Mouse (Mus musculus): ENCODE data around the gene Pou2f3. TPM values are rescaled to one million over a fixed set of nuclear protein-coding genes. Genes with fewer than 3 reads are reported as not detected.

Pou2f3 gene
- polyA plus RNA-seq, 2 experiments = not detected

DNA sequence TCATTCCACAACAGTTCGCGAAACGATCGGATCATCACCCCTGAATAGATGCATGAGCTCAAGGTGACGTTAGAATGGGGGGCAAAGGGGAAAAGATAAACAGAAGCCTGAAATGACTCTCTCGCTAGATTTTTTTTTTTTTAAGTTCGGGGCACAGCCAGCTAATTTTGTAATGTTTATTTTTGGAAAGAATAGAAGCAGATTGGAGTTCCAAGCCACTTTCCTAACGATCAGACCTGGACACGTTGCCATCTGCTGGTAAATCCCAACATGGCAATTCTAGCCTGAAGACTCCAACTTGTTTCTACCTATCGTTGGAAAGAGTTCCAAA lies 103.0 kb downstream of the Pou2f3 start, which contains the start of gene Arhgef12:
Gene Arhgef12, minus strand, starts transcription at position 53 of the 331 bp plus-strand sequence.
- H3K4me3 ChIP-seq (ENCODE audit: insufficient read depth in 1 of 2, low read depth in 2 of 2, low read length in 2 of 2) = peak within 1 kb of the TSS; percentile 89 to 98
- DNase-seq (ENCODE audit: low read depth in 3 of 3, low spot score in 3 of 3) = no peak
- peaks cover 20% of the 10 kb centered on the region for H3K27me3 ChIP-seq (ENCODE audit: control insufficient read depth, insufficient read depth, low read length)
- H3K4me1 ChIP-seq (replicated peaks; ENCODE audit: control insufficient read depth in 2 of 2, insufficient read depth in 2 of 2, low read length in 1 of 2) = peaks cover 16 to 19% of the 10 kb centered on the region in 2 experiments
- no peak for TF ChIP-seq EP300 (IDR thresholded peaks at IDR 0.05; ENCODE audit: low read depth)
- TF ChIP-seq CTCF (IDR thresholded peaks at IDR 0.05; ENCODE audit: low read depth) = peak; percentile 53
- peak within 1 kb of the TSS; percentile 78 for H3K4me2 ChIP-seq (ENCODE audit: low read depth)
- peak within 1 kb of the TSS; percentile 80 for H3K27ac ChIP-seq
- H3K9me3 ChIP-seq (ENCODE audit: control insufficient read depth, low read length) = no peaks in the 10 kb centered on the region
- H3K36me3 ChIP-seq (replicated peaks; ENCODE audit: control insufficient read depth, insufficient read depth, low read depth) = no peaks in the 10 kb centered on the region
- ATAC-seq (ENCODE audit: insufficient read depth) = no peak
- H3K9ac ChIP-seq (replicated peaks) = peak within 1 kb of the TSS; percentile 85
- WGBS (ENCODE audit: insufficient replicate concordance) = 30% methylated on average over 10 of the region's 10 CpGs

DNA sequence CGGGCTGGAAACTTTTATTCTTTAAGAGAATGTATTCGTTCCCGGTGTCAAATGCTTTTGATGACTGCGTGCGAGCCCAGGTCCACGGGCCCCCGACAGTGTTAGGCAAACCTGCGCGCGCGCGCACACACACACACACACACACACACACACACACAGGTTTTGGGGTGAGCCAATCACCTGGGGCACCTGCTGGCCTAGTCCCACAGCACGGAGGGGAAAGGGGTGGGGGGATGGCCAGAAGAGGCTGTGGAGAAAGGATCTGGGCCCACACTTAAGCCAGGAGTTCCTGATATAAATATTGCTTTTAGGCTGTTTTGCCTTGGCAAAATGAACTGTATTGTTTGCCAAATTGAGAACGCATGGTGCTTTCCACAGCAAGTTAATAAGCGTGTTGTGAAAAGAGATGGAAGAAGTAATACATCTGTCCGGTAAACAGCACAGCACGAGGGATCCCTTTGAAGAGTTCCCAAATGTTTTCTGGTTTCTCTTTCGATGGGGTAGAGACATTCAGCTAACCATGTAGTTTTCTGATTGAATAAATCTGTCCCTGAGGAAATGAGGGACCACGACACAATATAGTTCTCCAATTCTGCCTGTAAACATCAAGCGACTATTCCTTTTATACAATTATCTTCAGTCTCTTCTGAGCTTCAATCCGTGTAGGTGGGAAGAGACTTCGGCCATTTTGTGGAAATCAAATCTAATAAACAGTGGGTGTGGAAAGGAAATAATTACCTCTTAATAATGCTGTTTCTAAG lies 103.6 kb downstream of the Pou2f3 start:
- Histone ChIP-seq H3K4me3 (ENCODE audit: insufficient read depth in 1 of 2, low read depth in 2 of 2, low read length in 2 of 2) (peak overlapping the region; percentile 89 to 98), H3K4me1 (replicated peaks; ENCODE audit: control insufficient read depth in 2 of 2, insufficient read depth in 2 of 2, low read length in 1 of 2) (peaks cover 18 to 23% of the 10 kb centered on the region in 2 experiments), H3K9me3 (ENCODE audit: control insufficient read depth, low read length) (no peaks in the 10 kb centered on the region), H3K27me3 (ENCODE audit: control insufficient read depth, insufficient read depth, low read length) (peaks cover 15% of the 10 kb centered on the region), H3K4me2 (ENCODE audit: low read depth) (peak overlapping the region; percentile 78), H3K9ac (replicated peaks) (peak overlapping the region; percentile 85), H3K36me3 (replicated peaks; ENCODE audit: control insufficient read depth, insufficient read depth, low read depth) (no peaks in the 10 kb centered on the region), H3K27ac (peak overlapping the region; percentile 80; the same call in 1 of the 2 replicates)
- no peak for ATAC-seq (ENCODE audit: insufficient read depth)
- no peak for TF ChIP-seq EP300 (IDR thresholded peaks at IDR 0.05; ENCODE audit: low read depth)
- TF ChIP-seq CTCF (IDR thresholded peaks at IDR 0.05; ENCODE audit: low read depth) = no peak
- DNase-seq (ENCODE audit: low read depth in 3 of 3, low spot score in 3 of 3) = no peak
- 21% methylated on average over 22 of the region's 22 CpGs for WGBS (ENCODE audit: insufficient replicate concordance)

DNA sequence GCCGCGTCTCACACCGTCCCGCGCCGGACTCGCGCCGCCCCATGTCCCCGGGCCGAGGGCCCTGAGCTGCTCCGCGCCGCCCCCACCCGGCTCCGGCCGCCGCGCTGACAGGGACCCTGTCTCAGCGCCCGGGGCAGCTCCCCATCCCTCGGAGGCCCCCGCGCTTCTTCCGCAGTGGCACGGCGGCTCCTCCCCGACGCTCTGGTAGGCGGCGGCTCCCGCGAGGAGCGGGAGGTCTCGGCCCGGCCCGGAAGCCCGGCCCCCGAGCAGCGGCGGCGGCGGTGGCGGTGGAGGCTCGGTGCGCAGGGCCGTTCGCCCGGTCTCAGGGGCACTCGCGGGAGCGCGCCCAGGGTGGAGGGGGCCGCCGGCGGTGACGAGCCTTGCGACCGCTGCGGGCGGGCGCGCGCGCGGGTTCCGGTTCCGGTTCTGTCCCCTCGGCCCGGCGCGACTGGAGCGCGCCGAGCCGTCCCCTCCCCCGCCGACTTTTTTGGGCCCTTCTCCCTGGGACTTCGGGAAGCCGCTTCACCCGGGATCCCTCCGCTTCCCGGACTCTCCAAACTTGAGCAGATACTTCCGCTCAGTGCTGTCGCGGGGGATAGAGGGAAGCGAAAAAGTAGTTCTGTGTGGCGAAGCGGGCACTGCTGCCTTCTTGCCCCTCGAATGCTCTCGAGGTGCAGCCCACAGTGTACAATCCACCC lies 104.4 kb downstream of the Pou2f3 start:
- Histone ChIP-seq H3K4me3 (ENCODE audit: insufficient read depth in 1 of 2, low read depth in 2 of 2, low read length in 2 of 2) (peak overlapping the region; percentile 89 to 98), H3K4me1 (replicated peaks; ENCODE audit: control insufficient read depth in 2 of 2, insufficient read depth in 2 of 2, low read length in 1 of 2) (peaks cover 24 to 29% of the 10 kb centered on the region in 2 experiments), H3K9me3 (ENCODE audit: control insufficient read depth, low read length) (no peaks in the 10 kb centered on the region), H3K4me2 (ENCODE audit: low read depth) (peak overlapping the region; percentile 78), H3K27me3 (ENCODE audit: control insufficient read depth, insufficient read depth, low read length) (peaks cover 13% of the 10 kb centered on the region), H3K9ac (replicated peaks) (peak overlapping the region; percentile 85), H3K36me3 (replicated peaks; ENCODE audit: control insufficient read depth, insufficient read depth, low read depth) (no peaks in the 10 kb centered on the region), H3K27ac (peak overlapping the region; percentile 80)
- WGBS (ENCODE audit: insufficient replicate concordance) = under 1% methylated on average over 89 of the region's 91 CpGs
- ATAC-seq (ENCODE audit: insufficient read depth) (peak; percentile 75), DNase-seq (ENCODE audit: low read depth in 3 of 3, low spot score in 3 of 3) (peak in 2 of 3 experiments; percentile 65 to 68)
- no peak for TF ChIP-seq EP300 (IDR thresholded peaks at IDR 0.05; ENCODE audit: low read depth)
- no peak for TF ChIP-seq CTCF (IDR thresholded peaks at IDR 0.05; ENCODE audit: low read depth)

DNA sequence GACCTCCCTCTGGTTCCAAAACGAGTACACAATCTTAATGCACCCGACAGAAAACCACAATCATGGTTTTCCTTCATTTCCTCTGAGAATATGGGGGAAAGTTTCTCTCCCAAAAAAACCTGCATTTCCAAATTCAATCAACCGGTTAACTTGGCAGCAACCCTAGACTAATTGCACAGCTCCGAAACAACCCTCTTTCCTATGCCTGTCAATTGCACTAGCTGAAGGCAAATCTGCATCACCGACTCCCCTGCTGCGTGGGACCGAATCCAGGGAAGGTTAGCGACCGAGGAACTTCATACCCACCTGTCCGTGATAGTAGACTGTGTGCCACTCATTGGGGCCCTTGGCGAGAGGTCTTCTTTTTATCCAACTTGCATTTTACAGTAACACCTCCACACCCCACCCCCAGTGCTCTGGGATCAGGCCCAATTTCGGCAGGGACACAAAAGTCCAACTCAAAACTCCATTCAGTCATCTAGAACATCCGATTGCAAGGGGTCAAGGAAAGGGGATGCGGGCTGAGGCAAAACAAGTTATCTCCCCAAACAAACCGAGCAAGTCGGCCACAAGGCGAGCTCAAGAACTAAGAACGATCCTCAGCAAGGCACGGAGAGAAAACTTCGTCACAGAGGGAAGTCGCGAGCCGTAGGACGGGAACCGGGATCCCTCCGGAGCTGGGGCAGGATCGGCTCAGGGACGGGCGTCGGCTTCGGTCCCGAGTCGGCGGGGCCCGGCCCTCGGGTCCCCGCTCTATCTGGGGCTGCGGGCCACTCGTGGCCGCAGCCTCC lies 105.1 kb downstream of the Pou2f3 start:
- H3K4me2 ChIP-seq (ENCODE audit: low read depth) = peak overlapping the region; percentile 78
- peaks cover 25 to 31% of the 10 kb centered on the region in 2 experiments for H3K4me1 ChIP-seq (replicated peaks; ENCODE audit: control insufficient read depth in 2 of 2, insufficient read depth in 2 of 2, low read length in 1 of 2)
- peak overlapping the region; percentile 85 for H3K9ac ChIP-seq (replicated peaks)
- DNase-seq (ENCODE audit: low read depth in 3 of 3, low spot score in 3 of 3) (no peak), ATAC-seq (ENCODE audit: insufficient read depth) (peak; percentile 52)
- H3K27me3 ChIP-seq (ENCODE audit: control insufficient read depth, insufficient read depth, low read length) = peaks cover 6% of the 10 kb centered on the region; the same call in 1 of the 2 replicates
- WGBS (ENCODE audit: insufficient replicate concordance) = under 1% methylated on average over 40 of the region's 40 CpGs
- peak overlapping the region; percentile 89 to 98 for H3K4me3 ChIP-seq (ENCODE audit: insufficient read depth in 1 of 2, low read depth in 2 of 2, low read length in 2 of 2)
- no peaks in the 10 kb centered on the region for H3K9me3 ChIP-seq (ENCODE audit: control insufficient read depth, low read length)
- H3K36me3 ChIP-seq (replicated peaks; ENCODE audit: control insufficient read depth, insufficient read depth, low read depth) = no peaks in the 10 kb centered on the region
- H3K27ac ChIP-seq = peak overlapping the region; percentile 80
- TF ChIP-seq EP300 (IDR thresholded peaks at IDR 0.05; ENCODE audit: low read depth) = no peak
- TF ChIP-seq CTCF (IDR thresholded peaks at IDR 0.05; ENCODE audit: low read depth) = peak; percentile 15; the same call in 1 of the 2 replicates

Data from liver, embryonic 14.5 days (tissue).